Mouse (Mus musculus) right cerebral cortex, postnatal 4 days (tissue): ENCODE results near the gene Palm2.
"Not testable (repeated sequence)": the region's sequence is repeated elsewhere in the genome, so short reads cannot be mapped to it uniquely, and the experiment has no call there.

Experiments used
- DNase-seq: peaks from one replicate; pipeline ENCODE4 v3.0.0-alpha.2; 2022

The Palm2 gene

GRCm38 (mm10) chr4:57433941-57434704 lies at the start of gene Palm2:
Gene Palm2 (plus strand): TSS chr4:57434247.
- DNase-seq = peak; percentile 80

GRCm38 (mm10) chr4:57384355-57384754 lies 49.7 kb upstream of the Palm2 start:
- DNase-seq = no peak

- DNase-seq = no peak
Observed at GRCm38 (mm10) chr4:57391103-57391502, 42.9 kb upstream of the Palm2 start.

GRCm38 (mm10) chr4:57396414-57396813 lies 37.6 kb upstream of the Palm2 start:
- DNase-seq = no peak

- DNase-seq = not testable (repeated sequence)
Observed at GRCm38 (mm10) chr4:57412385-57412784, 21.7 kb upstream of the Palm2 start.

- DNase-seq = no peak
Observed at GRCm38 (mm10) chr4:57413016-57413415, 21.0 kb upstream of the Palm2 start.

- not testable (repeated sequence) for DNase-seq
Observed at GRCm38 (mm10) chr4:57413670-57414069, 20.4 kb upstream of the Palm2 start.

- no peak for DNase-seq
Observed at GRCm38 (mm10) chr4:57424011-57424410, 10.0 kb upstream of the Palm2 start.

GRCm38 (mm10) chr4:57428317-57428716 lies 5.7 kb upstream of the Palm2 start:
- DNase-seq = no peak

- peak; percentile 29 for DNase-seq
Observed at GRCm38 (mm10) chr4:57434705-57435360, 786 bp downstream of the Palm2 start.

GRCm38 (mm10) chr4:57436286-57436685 lies 2.2 kb downstream of the Palm2 start:
- DNase-seq = no peak

- no peak for DNase-seq
Observed at GRCm38 (mm10) chr4:57446082-57446481, 12.0 kb downstream of the Palm2 start.

- DNase-seq = no peak
Observed at GRCm38 (mm10) chr4:57446854-57447444, 12.9 kb downstream of the Palm2 start.

- no peak for DNase-seq
Observed at GRCm38 (mm10) chr4:57451896-57452295, 17.8 kb downstream of the Palm2 start.

GRCm38 (mm10) chr4:57452661-57453060 lies 18.6 kb downstream of the Palm2 start:
- no peak for DNase-seq

GRCm38 (mm10) chr4:57462378-57462777 lies 28.3 kb downstream of the Palm2 start:
- peak; percentile 33 for DNase-seq

- DNase-seq = no peak
Observed at GRCm38 (mm10) chr4:57482435-57482834, 48.4 kb downstream of the Palm2 start.

- no peak for DNase-seq
Observed at GRCm38 (mm10) chr4:57486392-57486791, 52.3 kb downstream of the Palm2 start.

GRCm38 (mm10) chr4:57489887-57490286 lies 55.8 kb downstream of the Palm2 start:
- DNase-seq = no peak

GRCm38 (mm10) chr4:57504792-57505191 lies 70.7 kb downstream of the Palm2 start:
- no peak for DNase-seq

GRCm38 (mm10) chr4:57510576-57510975 lies 76.5 kb downstream of the Palm2 start:
- no peak for DNase-seq

- DNase-seq = no peak
Observed at GRCm38 (mm10) chr4:57511734-57512133, 77.7 kb downstream of the Palm2 start.

- DNase-seq = no peak
Observed at GRCm38 (mm10) chr4:57513241-57513933, 79.3 kb downstream of the Palm2 start.
